Comparison of ENCODE assay signal across 11 mouse cellular contexts in genomic region chr9:65372449-65372848, GRCm38 (mm10). TPM values are rescaled to one million over a fixed set of nuclear protein-coding genes. Genes with fewer than 3 reads are reported as not detected.
A peak's percentile ranks its signal among the peaks of the same experiment; 100 is the strongest.
DNase-seq lines count a peak whose midpoint lies in the region; ATAC-seq and TF ChIP-seq lines count a peak whose summit lies in the region.
"Had no signal": no experiment of that assay in that cellular context is flagged by ENCODE, and none has a peak within 500 bp of the region (broad histone marks: within the 10 kb centered on the region; RNA-seq: fewer than 3 reads in every experiment).

No protein-coding gene starts in this region.

- no peaks in the 10 kb centered on the region for H3K9me3 ChIP-seq in kidney, embryonic 14.5 days (ENCODE audit: control insufficient read depth, low read length)
- H3K9me3 ChIP-seq in liver, embryonic 14.5 days (ENCODE audit: control insufficient read depth, low read length): no peaks in the 10 kb centered on the region
- H3K9me3 ChIP-seq in forebrain, embryonic 10.5 days: no peaks in the 10 kb centered on the region
- H3K9me3 ChIP-seq: hindbrain, embryonic 13.5 days had no signal

- TF ChIP-seq EP300 in liver, embryonic 14.5 days (IDR thresholded peaks at IDR 0.05; ENCODE audit: low read depth): no peak

- H3K4me3 ChIP-seq in kidney, adult 2 months (ENCODE audit: insufficient read depth, low read depth, low read length): no peak overlapping the region
- H3K4me3 ChIP-seq in kidney, embryonic 14.5 days (ENCODE audit: low read length): no peak overlapping the region
- H3K4me3 ChIP-seq in liver, embryonic 14.5 days (ENCODE audit: insufficient read depth in 1 of 2, low read depth in 2 of 2, low read length in 2 of 2): no peak overlapping the region
- H3K4me3 ChIP-seq in forebrain, embryonic 10.5 days: no peak overlapping the region
- H3K4me3 ChIP-seq: hindbrain, embryonic 13.5 days had no signal

- H3K4me1 ChIP-seq in kidney, adult 2 months (ENCODE audit: control insufficient read depth, insufficient read depth, low read length): no peaks in the 10 kb centered on the region
- H3K4me1 ChIP-seq in kidney, embryonic 14.5 days (ENCODE audit: control insufficient read depth, insufficient read depth, low read length): no peaks in the 10 kb centered on the region
- H3K4me1 ChIP-seq in liver, embryonic 14.5 days (replicated peaks; ENCODE audit: control insufficient read depth in 2 of 2, insufficient read depth in 2 of 2, low read length in 1 of 2): no peaks in the 10 kb centered on the region
- H3K4me1 ChIP-seq in forebrain, embryonic 10.5 days: no peaks in the 10 kb centered on the region
- H3K4me1 ChIP-seq: hindbrain, embryonic 13.5 days had no signal

- 65% methylated on average over 4 of the region's 4 CpGs for WGBS in kidney, adult 2 months
- WGBS in kidney, embryonic 14.5 days: 74% methylated on average over 4 of the region's 4 CpGs
- 55% methylated on average over 4 of the region's 4 CpGs for WGBS in liver, embryonic 14.5 days (ENCODE audit: insufficient replicate concordance)
- 81% methylated on average over 4 of the region's 4 CpGs for WGBS in forebrain, embryonic 10.5 days

- H3K36me3 ChIP-seq in kidney, adult 2 months (ENCODE audit: control insufficient read depth, insufficient read depth, low read length): no peaks in the 10 kb centered on the region
- H3K36me3 ChIP-seq in kidney, embryonic 14.5 days (ENCODE audit: control insufficient read depth, insufficient read depth, low read length): no peaks in the 10 kb centered on the region
- no peaks in the 10 kb centered on the region for H3K36me3 ChIP-seq in liver, embryonic 14.5 days (replicated peaks; ENCODE audit: control insufficient read depth, insufficient read depth, low read depth)
- peaks cover 26% of the 10 kb centered on the region for H3K36me3 ChIP-seq in forebrain, embryonic 10.5 days (replicated peaks)

- no peak for TF ChIP-seq POLR2A in kidney, adult 2 months (IDR thresholded peaks at IDR 0.05; ENCODE audit: low read depth, low read length)

- H3K27ac ChIP-seq in kidney, adult 2 months (ENCODE audit: insufficient read depth, low read depth, low read length): no peak overlapping the region
- no peak overlapping the region for H3K27ac ChIP-seq in kidney, embryonic 14.5 days (ENCODE audit: low read depth, low read length)
- H3K27ac ChIP-seq in liver, embryonic 14.5 days: no peak overlapping the region
- no peak overlapping the region for H3K27ac ChIP-seq in forebrain, embryonic 10.5 days
- H3K27ac ChIP-seq: hindbrain, embryonic 13.5 days had no signal

- ATAC-seq in kidney, embryonic 14.5 days (ENCODE audit: low FRiP score, low TSS enrichment): no peak
- ATAC-seq in liver, embryonic 14.5 days (ENCODE audit: insufficient read depth): no peak

- DNase-seq in adrenal gland, postnatal 10 days: peak; percentile 72
- no peak for DNase-seq in adrenal gland, adult 8-10 months
- peak; percentile 53 for DNase-seq in kidney, adult 2 months
- DNase-seq in ES-CJ7 (ENCODE audit: low read depth, low spot score): peak; percentile 63
- DNase-seq in liver, embryonic 14.5 days (ENCODE audit: low read depth in 3 of 3, low spot score in 3 of 3): peak in 1 of 3 experiments; percentile 11
- DNase-seq in MN1 (ENCODE audit: low spot score): no peak
- DNase-seq in forebrain, embryonic 10.5 days (ENCODE audit: extremely low spot score, low spot score): no peak

- H3K4me2 ChIP-seq in kidney, embryonic 14.5 days (replicated peaks; ENCODE audit: low read depth, low read length): no peak overlapping the region
- no peak overlapping the region for H3K4me2 ChIP-seq in liver, embryonic 14.5 days (ENCODE audit: low read depth)
- H3K4me2 ChIP-seq: hindbrain, embryonic 13.5 days had no signal

- H3K9ac ChIP-seq in kidney, embryonic 14.5 days (ENCODE audit: low read depth, low read length): no peak overlapping the region
- H3K9ac ChIP-seq in liver, embryonic 14.5 days (replicated peaks): no peak overlapping the region
- H3K9ac ChIP-seq: hindbrain, embryonic 13.5 days had no signal

- peak; percentile 60 for TF ChIP-seq CTCF in kidney, adult 2 months (conservative IDR thresholded peaks at IDR 0.05; ENCODE audit: insufficient read depth, insufficient read length, low read depth, low read length)
- peak; percentile 50; the same call in 1 of the 2 replicates for TF ChIP-seq CTCF in liver, embryonic 14.5 days (IDR thresholded peaks at IDR 0.05; ENCODE audit: low read depth)

- no peaks in the 10 kb centered on the region for H3K27me3 ChIP-seq in kidney, adult 2 months (replicated peaks; ENCODE audit: control insufficient read depth, insufficient read depth, low read length)
- H3K27me3 ChIP-seq in kidney, embryonic 14.5 days (ENCODE audit: control insufficient read depth, insufficient read depth, low read length): no peaks in the 10 kb centered on the region
- no peaks in the 10 kb centered on the region for H3K27me3 ChIP-seq in liver, embryonic 14.5 days (ENCODE audit: control insufficient read depth, insufficient read depth, low read length)
- no peaks in the 10 kb centered on the region for H3K27me3 ChIP-seq in forebrain, embryonic 10.5 days (ENCODE audit: poor library complexity, severe bottlenecking)
- H3K27me3 ChIP-seq: hindbrain, embryonic 13.5 days had no signal

RNA-seq across cellular contexts. Expression of gene Ubap1l, which starts 11.6 kb away (rescaled TPM):
- total RNA-seq in adrenal gland, postnatal 10 days (2021): under 1 TPM in 1 of 2 experiments, not detected in 1; 0.45 TPM
- 1 to 10 TPM in 1 of 4 experiments, under 1 TPM in 2, not detected in 1; 0.41 to 1.7 (median 0.49) TPM for total RNA-seq in adrenal gland, adult 8-10 months (2022)
- 0.25 and 0.33 TPM in 2 replicates for polyA plus RNA-seq in kidney, adult 2 months (2012; rRNA removed)
- polyA plus RNA-seq in kidney, embryonic 14.5 days (2014; fragmentation: Nextera tagmentation; extraction: Ambion mirVana): 0.62 TPM in 1 of 2 replicates, not detected in the other
- polyA plus RNA-seq in liver, embryonic 14.5 days (2012; rRNA removed): 0.13 and 0.14 TPM in 2 replicates
- polyA plus RNA-seq in liver, embryonic 14.5 days (2014; fragmentation: Nextera tagmentation; extraction: Ambion mirVana): 0.10 TPM in 1 of 2 replicates, not detected in the other
- 0.42 and 0.65 TPM in 2 replicates for polyA plus RNA-seq in forebrain, embryonic 10.5 days (2016; fragmentation: Nextera tagmentation; extraction: Ambion mirVana)

RNA-seq across cellular contexts. Expression of gene Kbtbd13, which starts 19.0 kb away (rescaled TPM):
- total RNA-seq in adrenal gland, postnatal 10 days (2021): 1 to 10 TPM in 1 of 2 experiments, under 1 TPM in 1; 0.84 to 3.9 TPM
- total RNA-seq in adrenal gland, adult 8-10 months (2022): under 1 TPM in 3 of 4 experiments, not detected in 1; 0.13 to 0.23 (median 0.21) TPM
- 0.68 and 0.75 TPM in 2 replicates for polyA plus RNA-seq in kidney, adult 2 months (2012; rRNA removed)
- 1.3 and 1.4 TPM in 2 replicates for polyA plus RNA-seq in kidney, embryonic 14.5 days (2014; fragmentation: Nextera tagmentation; extraction: Ambion mirVana)
- polyA plus RNA-seq in liver, embryonic 14.5 days (2012; rRNA removed): 0.04 and 0.05 TPM in 2 replicates
- polyA plus RNA-seq in liver, embryonic 14.5 days (2014; fragmentation: Nextera tagmentation; extraction: Ambion mirVana): 0.08 and 0.10 TPM in 2 replicates
- polyA plus RNA-seq in forebrain, embryonic 10.5 days (2016; fragmentation: Nextera tagmentation; extraction: Ambion mirVana): 0.66 and 0.85 TPM in 2 replicates
- polyA plus RNA-seq: C2C12 had no signal

RNA-seq across cellular contexts. Expression of gene Rasl12, which starts 25.9 kb away (rescaled TPM):
- 10 to 100 TPM; 32.3 to 76.7 TPM for total RNA-seq in adrenal gland, postnatal 10 days (2021)
- total RNA-seq in adrenal gland, adult 8-10 months (2022): 10 to 100 TPM in 1 of 4 experiments, 1 to 10 TPM in 3; 5.9 to 20.4 (median 7.2) TPM
- polyA plus RNA-seq in kidney, adult 2 months (2012; rRNA removed): 9.5 and 11.3 TPM in 2 replicates
- 8.2 and 11.7 TPM in 2 replicates for polyA plus RNA-seq in kidney, embryonic 14.5 days (2014; fragmentation: Nextera tagmentation; extraction: Ambion mirVana)
- 0.11 and 0.12 TPM in 2 replicates for polyA plus RNA-seq in liver, embryonic 14.5 days (2012; rRNA removed)
- polyA plus RNA-seq in liver, embryonic 14.5 days (2014; fragmentation: Nextera tagmentation; extraction: Ambion mirVana): 0.04 TPM in 1 of 2 replicates, not detected in the other
- polyA plus RNA-seq in forebrain, embryonic 10.5 days (2016; fragmentation: Nextera tagmentation; extraction: Ambion mirVana): 6.3 and 7.2 TPM in 2 replicates

RNA-seq across cellular contexts. Expression of gene Pdcd7, which starts 26.5 kb away (rescaled TPM):
- 10 to 100 TPM; 13.6 to 17.1 TPM for total RNA-seq in adrenal gland, postnatal 10 days (2021)
- total RNA-seq in adrenal gland, adult 8-10 months (2022): 10 to 100 TPM; 18.6 to 23.1 (median 19.9) TPM
- polyA plus RNA-seq in kidney, adult 2 months (2012; rRNA removed): 6.0 and 6.1 TPM in 2 replicates
- polyA plus RNA-seq in kidney, embryonic 14.5 days (2014; fragmentation: Nextera tagmentation; extraction: Ambion mirVana): 15.0 and 15.2 TPM in 2 replicates
- polyA plus RNA-seq in liver, embryonic 14.5 days (2012; rRNA removed): 3.2 and 4.8 TPM in 2 replicates
- 4.9 and 5.7 TPM in 2 replicates for polyA plus RNA-seq in liver, embryonic 14.5 days (2014; fragmentation: Nextera tagmentation; extraction: Ambion mirVana)
- 8.2 and 9.3 TPM in 2 replicates for polyA plus RNA-seq in forebrain, embryonic 10.5 days (2016; fragmentation: Nextera tagmentation; extraction: Ambion mirVana)

RNA-seq across cellular contexts. Expression of gene Slc51b, which starts 50.3 kb away (rescaled TPM):
- total RNA-seq in adrenal gland, postnatal 10 days (2021): under 1 TPM; 0.45 to 0.78 TPM
- total RNA-seq in adrenal gland, adult 8-10 months (2022): not detected
- polyA plus RNA-seq in kidney, adult 2 months (2012; rRNA removed): 13.0 and 15.0 TPM in 2 replicates
- 0.53 and 0.59 TPM in 2 replicates for polyA plus RNA-seq in kidney, embryonic 14.5 days (2014; fragmentation: Nextera tagmentation; extraction: Ambion mirVana)
- polyA plus RNA-seq in liver, embryonic 14.5 days (2012; rRNA removed): 0.04 TPM in 1 of 2 replicates, not detected in the other
- not detected in 2 replicates for polyA plus RNA-seq in liver, embryonic 14.5 days (2014; fragmentation: Nextera tagmentation; extraction: Ambion mirVana)
- polyA plus RNA-seq in forebrain, embryonic 10.5 days (2016; fragmentation: Nextera tagmentation; extraction: Ambion mirVana): not detected in 2 replicates
- polyA plus RNA-seq: C2C12; hindbrain, embryonic 13.5 days; lung, embryonic 16.5 days had no signal

Comparison
In these comparisons a context has a peak if more than half of its experiments do, and no peak if none do; other contexts are left out.
1. DNase-seq: peak in adrenal gland, postnatal 10 days (single experiment), kidney, adult 2 months (single experiment) and ES-CJ7 (single experiment); none in adrenal gland, adult 8-10 months (single experiment), MN1 (single experiment) and forebrain, embryonic 10.5 days (single experiment).